Mouse (Mus musculus): ENCODE data around the gene Hmg20b. TPM values are rescaled to one million over a fixed set of nuclear protein-coding genes. Genes with fewer than 3 reads are reported as not detected.

The Hmg20b gene
- polyA plus RNA-seq, 1 experiment from 2014 or later = 99.8 TPM

DNA sequence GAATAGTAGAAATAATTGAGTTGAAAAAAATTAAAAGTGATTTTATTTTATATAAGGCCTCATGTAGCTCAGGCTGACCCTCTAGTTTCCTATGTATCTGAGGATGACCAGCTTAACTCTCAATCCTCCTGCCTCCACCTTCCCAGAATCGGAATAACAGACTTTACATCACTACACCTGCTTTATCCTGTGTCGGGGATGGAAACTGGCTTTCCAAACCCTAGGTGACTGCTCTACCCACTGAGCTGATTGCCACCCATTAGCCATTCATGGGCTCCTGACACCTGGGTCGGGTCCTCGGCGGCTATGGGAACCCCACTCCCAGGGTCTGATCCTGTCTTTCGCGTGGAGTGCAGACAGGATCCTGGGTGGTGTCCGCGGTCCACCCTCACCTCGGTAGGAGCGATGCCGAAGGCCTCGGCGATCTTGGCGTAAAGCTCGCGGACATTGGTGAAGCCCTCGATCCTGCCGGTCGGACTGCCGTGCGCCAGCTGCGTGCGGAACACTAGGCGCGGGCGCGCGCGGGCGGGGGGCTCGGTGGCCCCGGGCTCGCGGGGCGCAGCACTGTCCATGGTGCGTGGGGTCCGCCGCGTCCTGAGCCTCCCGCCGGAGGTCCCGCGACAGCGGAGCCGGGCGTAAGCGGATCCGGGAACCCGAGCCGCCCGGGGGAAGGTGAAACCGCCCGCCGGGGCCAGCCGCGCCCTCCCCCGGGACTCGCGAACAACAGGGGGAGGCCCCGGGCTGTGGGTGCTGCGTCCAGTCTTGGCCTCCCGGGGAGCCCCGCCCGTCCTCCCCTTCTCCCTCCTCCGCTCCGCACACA, 7.4 kb downstream of the Hmg20b start, which contains the start of gene Gipc3:
Gene Gipc3, minus strand, starts transcription at position 581 of the 820 bp plus-strand sequence.
- Histone ChIP-seq H3K27me3 (replicated peaks; ENCODE audit: control insufficient read depth, insufficient read depth, low read length) (peaks cover 14% of the 10 kb centered on the region), H3K4me2 (replicated peaks; ENCODE audit: low read depth) (peak within 1 kb of the TSS; percentile 94), H3K36me3 (ENCODE audit: control insufficient read depth, insufficient read depth) (peaks cover 5% of the 10 kb centered on the region; the same call in 1 of the 2 replicates), H3K9me3 (ENCODE audit: control insufficient read depth) (no peaks in the 10 kb centered on the region), H3K27ac (ENCODE audit: low read depth, low read length) (no peak within 1 kb of the TSS), H3K4me3 (ENCODE audit: low read depth, low read length) (peak within 1 kb of the TSS; percentile 53), H3K9ac (ENCODE audit: low read depth, low read length) (peak within 1 kb of the TSS; percentile 59), H3K4me1 (replicated peaks; ENCODE audit: control insufficient read depth, insufficient read depth, low read length) (0 out of 2 replicates have a peak, but pooled peaks cover 2% of the 10 kb centered on the region)
- 0 out of 2 replicates have a peak, but pooled peaks have one; percentile 1 for TF ChIP-seq CTCF (IDR thresholded peaks at IDR 0.05; ENCODE audit: low read depth)
- ATAC-seq = no peak
- WGBS = 5% methylated on average over 51 of the region's 67 CpGs

DNA sequence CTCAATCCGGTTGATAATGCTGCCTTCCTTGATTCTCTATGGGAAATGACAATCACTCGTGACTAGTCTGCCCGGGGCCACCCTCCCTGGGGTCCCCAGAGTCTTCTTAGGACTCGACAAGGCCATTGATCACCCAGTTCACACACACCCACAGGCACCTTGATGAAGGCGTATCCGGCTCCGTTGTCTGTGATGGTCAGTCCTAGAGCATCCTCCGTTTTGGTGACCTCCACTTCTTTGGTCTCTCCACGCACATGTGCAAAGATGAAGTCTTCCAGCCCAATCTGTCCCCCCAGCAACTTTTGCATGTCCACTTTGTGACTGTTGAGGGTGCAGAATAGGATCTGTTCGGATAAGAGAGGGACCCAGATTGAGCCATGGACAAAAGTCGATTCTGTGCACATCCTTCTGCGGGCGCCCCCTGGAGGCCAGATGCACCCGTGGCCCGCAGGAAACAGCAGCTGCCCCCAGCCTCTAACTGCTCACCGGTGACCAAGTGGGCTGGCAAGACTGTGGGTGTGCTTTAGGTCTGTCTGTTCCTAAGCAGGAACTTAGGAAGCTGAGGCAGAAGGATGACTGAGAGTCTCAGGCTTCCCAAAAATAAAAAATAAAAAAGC, 8.8 kb downstream of the Hmg20b start:
- no peak overlapping the region for H3K4me3 ChIP-seq (ENCODE audit: low read depth, low read length)
- ATAC-seq = no peak
- peaks cover 14% of the 10 kb centered on the region for H3K27me3 ChIP-seq (replicated peaks; ENCODE audit: control insufficient read depth, insufficient read depth, low read length)
- peak; percentile 89 for TF ChIP-seq CTCF (IDR thresholded peaks at IDR 0.05; ENCODE audit: low read depth)
- no peaks in the 10 kb centered on the region for H3K9me3 ChIP-seq (ENCODE audit: control insufficient read depth)
- no peaks in the 10 kb centered on the region for H3K36me3 ChIP-seq (ENCODE audit: control insufficient read depth, insufficient read depth)
- no peak overlapping the region for H3K4me2 ChIP-seq (replicated peaks; ENCODE audit: low read depth)
- H3K27ac ChIP-seq (ENCODE audit: low read depth, low read length) = no peak overlapping the region
- 0 out of 2 replicates have a peak, but pooled peaks cover 2% of the 10 kb centered on the region for H3K4me1 ChIP-seq (replicated peaks; ENCODE audit: control insufficient read depth, insufficient read depth, low read length)
- no peak overlapping the region for H3K9ac ChIP-seq (ENCODE audit: low read depth, low read length)
- WGBS = 37% methylated on average over 16 of the region's 16 CpGs

DNA sequence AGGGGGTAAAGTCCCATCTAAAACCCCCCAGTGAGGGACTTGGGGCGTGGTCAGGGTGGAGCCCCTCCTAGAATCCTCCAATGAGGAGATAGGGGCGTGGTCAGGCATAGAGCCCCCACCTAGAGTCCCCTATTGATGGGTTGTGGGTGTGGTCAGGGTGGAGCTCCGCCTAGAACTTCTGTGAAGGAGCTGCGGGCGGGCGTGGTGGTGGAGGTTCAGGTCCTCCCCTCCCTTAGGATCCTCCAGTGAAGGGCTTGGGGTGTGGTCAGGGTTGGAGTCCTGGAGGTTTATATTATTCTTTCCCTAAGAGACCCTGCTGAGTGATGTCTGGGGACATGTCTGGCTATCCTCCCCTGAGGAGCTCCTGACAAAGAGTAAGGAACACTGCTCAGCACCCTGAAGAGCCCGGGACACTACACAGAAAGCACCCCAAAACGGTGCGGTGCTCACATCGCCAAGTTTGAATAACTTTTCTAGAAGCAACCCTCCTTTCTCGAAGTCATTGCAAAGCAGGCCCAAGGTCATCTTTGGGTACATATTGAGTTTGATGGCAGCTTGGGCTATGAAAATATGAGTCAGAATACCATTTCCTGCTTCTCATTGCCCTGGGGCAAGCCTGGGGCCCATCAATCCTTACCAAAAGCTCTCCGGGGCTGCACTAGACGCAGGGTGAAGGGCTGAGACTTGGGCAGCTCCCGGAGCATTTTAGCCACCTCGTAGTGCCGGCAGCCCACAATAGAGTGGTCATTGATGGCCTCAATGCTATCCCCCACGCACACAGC, 9.5 kb downstream of the Hmg20b start:
- Histone ChIP-seq H3K4me1 (replicated peaks; ENCODE audit: control insufficient read depth, insufficient read depth, low read length) (0 out of 2 replicates have a peak, but pooled peaks cover 2% of the 10 kb centered on the region), H3K27ac (ENCODE audit: low read depth, low read length) (no peak overlapping the region), H3K9me3 (ENCODE audit: control insufficient read depth) (no peaks in the 10 kb centered on the region), H3K4me3 (ENCODE audit: low read depth, low read length) (no peak overlapping the region), H3K9ac (ENCODE audit: low read depth, low read length) (no peak overlapping the region), H3K4me2 (replicated peaks; ENCODE audit: low read depth) (no peak overlapping the region), H3K36me3 (ENCODE audit: control insufficient read depth, insufficient read depth) (no peaks in the 10 kb centered on the region), H3K27me3 (replicated peaks; ENCODE audit: control insufficient read depth, insufficient read depth, low read length) (peaks cover 14% of the 10 kb centered on the region)
- ATAC-seq = no peak
- WGBS = 41% methylated on average over 17 of the region's 17 CpGs
- TF ChIP-seq CTCF (IDR thresholded peaks at IDR 0.05; ENCODE audit: low read depth) = no peak

DNA sequence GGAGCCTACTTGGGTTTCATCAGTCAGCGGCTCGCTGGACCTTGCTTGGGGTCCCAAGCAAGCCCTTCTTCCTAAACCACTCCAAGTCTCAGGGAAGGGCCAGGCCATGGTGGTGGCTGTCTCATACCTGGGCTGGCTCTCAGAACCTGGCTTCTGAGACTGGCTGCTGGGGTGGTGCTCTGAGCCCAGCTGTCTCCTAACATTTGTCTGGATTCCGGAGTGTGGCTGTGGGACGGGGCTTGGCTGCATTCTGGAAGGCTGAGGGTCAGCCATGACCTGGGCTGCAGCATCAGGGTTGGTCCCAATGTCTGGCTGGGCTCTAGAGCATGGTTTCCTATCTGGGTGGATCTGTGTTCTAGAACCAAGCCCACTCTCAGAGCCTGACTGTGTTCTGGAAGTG, 13.7 kb downstream of the Hmg20b start:
- no peaks in the 10 kb centered on the region for H3K36me3 ChIP-seq (ENCODE audit: control insufficient read depth, insufficient read depth)
- H3K4me3 ChIP-seq (ENCODE audit: low read depth, low read length) = no peak overlapping the region
- 90% methylated on average over 4 of the region's 4 CpGs for WGBS
- H3K4me2 ChIP-seq (replicated peaks; ENCODE audit: low read depth) = no peak overlapping the region
- H3K27me3 ChIP-seq (replicated peaks; ENCODE audit: control insufficient read depth, insufficient read depth, low read length) = peaks cover 14% of the 10 kb centered on the region
- H3K27ac ChIP-seq (ENCODE audit: low read depth, low read length) = no peak overlapping the region; the same call in 1 of the 2 replicates
- no peaks in the 10 kb centered on the region for H3K9me3 ChIP-seq (ENCODE audit: control insufficient read depth)
- no peak overlapping the region for H3K9ac ChIP-seq (ENCODE audit: low read depth, low read length)
- 0 out of 2 replicates have a peak, but pooled peaks cover 2% of the 10 kb centered on the region for H3K4me1 ChIP-seq (replicated peaks; ENCODE audit: control insufficient read depth, insufficient read depth, low read length)
- no peak for TF ChIP-seq CTCF (IDR thresholded peaks at IDR 0.05; ENCODE audit: low read depth)
- ATAC-seq = no peak

DNA sequence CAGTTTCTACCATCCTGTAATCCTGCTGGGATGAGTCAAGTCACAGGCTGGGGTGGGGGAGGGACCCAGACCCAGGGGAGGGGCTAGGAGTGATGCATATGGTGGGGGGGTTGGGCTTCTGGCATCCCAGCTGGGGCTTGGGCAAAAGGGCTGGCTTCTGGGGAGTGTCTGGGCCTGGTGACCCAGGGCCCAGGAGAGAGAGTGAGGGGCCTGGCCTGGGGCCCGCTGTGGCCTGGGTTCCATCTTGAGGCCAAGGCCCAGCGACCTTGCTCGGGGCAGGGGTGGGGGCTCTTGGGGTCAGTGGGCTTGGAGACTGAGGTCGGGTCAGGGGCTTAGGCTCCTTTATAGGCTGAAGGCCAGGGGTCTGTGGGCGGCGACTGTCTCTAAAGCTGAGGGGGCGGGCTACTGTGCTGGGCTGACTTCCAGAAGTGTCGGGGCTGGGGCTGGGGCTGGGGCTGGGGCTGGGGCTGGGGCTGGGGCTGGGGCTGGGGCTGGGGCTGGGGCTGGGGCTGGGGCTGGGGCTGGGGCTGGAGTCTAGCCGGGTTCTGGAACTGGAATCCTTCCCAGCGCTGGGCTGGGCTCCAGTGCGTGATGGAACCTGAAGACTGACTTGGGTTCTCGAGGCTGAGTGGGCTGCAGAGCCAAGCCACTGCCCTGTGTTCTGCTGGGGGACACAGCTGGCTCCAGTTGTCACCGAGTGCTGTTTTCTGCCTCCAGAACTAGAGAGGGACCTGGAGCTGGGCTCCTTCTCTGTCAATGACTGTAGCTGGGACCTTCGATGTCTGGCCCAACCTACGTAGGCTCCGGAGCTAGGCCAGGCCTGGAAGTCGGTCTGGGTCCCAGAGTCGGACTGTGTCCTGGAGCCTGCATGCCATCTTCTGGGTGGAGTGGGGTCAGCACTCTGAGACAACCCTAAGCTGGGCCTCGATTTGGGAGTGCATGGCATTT, 14.6 kb downstream of the Hmg20b start:
- no peak overlapping the region for H3K9ac ChIP-seq (ENCODE audit: low read depth, low read length)
- H3K4me2 ChIP-seq (replicated peaks; ENCODE audit: low read depth) = no peak overlapping the region
- H3K4me3 ChIP-seq (ENCODE audit: low read depth, low read length) = no peak overlapping the region
- peak; percentile 40 for TF ChIP-seq CTCF (IDR thresholded peaks at IDR 0.05; ENCODE audit: low read depth)
- no peak; the same call in 1 of the 2 replicates for ATAC-seq
- 0 out of 2 replicates have a peak, but pooled peaks cover under 1% of the 10 kb centered on the region for H3K4me1 ChIP-seq (replicated peaks; ENCODE audit: control insufficient read depth, insufficient read depth, low read length)
- H3K36me3 ChIP-seq (ENCODE audit: control insufficient read depth, insufficient read depth) = no peaks in the 10 kb centered on the region
- no peaks in the 10 kb centered on the region for H3K9me3 ChIP-seq (ENCODE audit: control insufficient read depth)
- H3K27ac ChIP-seq (ENCODE audit: low read depth, low read length) = peak overlapping the region; percentile 28; the same call in 1 of the 2 replicates
- WGBS = 53% methylated on average over 18 of the region's 19 CpGs
- peaks cover 14% of the 10 kb centered on the region for H3K27me3 ChIP-seq (replicated peaks; ENCODE audit: control insufficient read depth, insufficient read depth, low read length)
